Mouse (Mus musculus) heart, embryonic 12.5 days (tissue): ENCODE results near the gene Enpp1. TPM values are rescaled to one million over a fixed set of nuclear protein-coding genes. Genes with fewer than 3 reads are reported as not detected.
"Not testable (repeated sequence)": the region's sequence is repeated elsewhere in the genome, so short reads cannot be mapped to it uniquely, and the experiment has no call there.

ENCODE experiments used
- ATAC-seq: fragments of 200-750 bp; cut with Nextera tagmentation; 2 replicates; pipeline ENCODE4 v1.8.0; 2017; ENCODE audit warnings: moderate TSS enrichment, moderate library complexity; ENCODE audit not compliant: insufficient number of reproducible peaks, low FRiP score
- H3K27ac ChIP-seq: fragments of 300-500 bp; sonication (generic); 2 replicates; pipeline ENCODE4 v1.5.1; 2016; ENCODE audit warnings: mild to moderate bottlenecking, moderate library complexity; ENCODE audit not compliant: poor library complexity, severe bottlenecking
- H3K27me3 ChIP-seq: fragments of 300-500 bp; sonication (generic); replicated peaks from 2 replicates; pipeline ENCODE4 v1.6.1; 2016; ENCODE audit warnings: mild to moderate bottlenecking, moderate library complexity
- H3K36me3 ChIP-seq: fragments of 300-500 bp; sonication (generic); 2 replicates; pipeline ENCODE4 v1.6.1; 2016; ENCODE audit warnings: mild to moderate bottlenecking, moderate library complexity
- H3K4me1 ChIP-seq: fragments of 300-500 bp; sonication (generic); replicated peaks from 2 replicates; pipeline ENCODE4 v1.6.1; 2016; ENCODE audit warnings: mild to moderate bottlenecking
- H3K4me2 ChIP-seq: fragments of 300-500 bp; sonication (generic); 2 replicates; pipeline ENCODE4 v1.6.1; 2016; ENCODE audit warnings: mild to moderate bottlenecking, moderate library complexity
- H3K4me3 ChIP-seq: fragments of 300-500 bp; sonication (generic); 2 replicates; pipeline ENCODE4 v1.5.1; 2016; ENCODE audit warnings: mild to moderate bottlenecking
- H3K9ac ChIP-seq: fragments of 300-500 bp; sonication (generic); 2 replicates; pipeline ENCODE4 v1.6.1; 2016; ENCODE audit warnings: mild to moderate bottlenecking, moderate library complexity
- H3K9me3 ChIP-seq: fragments of 300-500 bp; sonication (generic); replicated peaks from 2 replicates; pipeline ENCODE4 v1.6.1; 2016; ENCODE audit warnings: mild to moderate bottlenecking, moderate library complexity
- WGBS: fragments of 180-500 bp; shearing (Covaris S2); methylation state at CpG from one replicate; pipeline ENCODE4 v1.1.7; 2016; 5-methylcytosine and 5-hydroxymethylcytosine counted together
- polyA plus RNA-seq: library from polyadenylated mRNA; unstranded; fragments of >200 nt; fragmentation: Nextera tagmentation; extraction: Ambion mirVana; gene quantifications from 2 replicates; pipeline ENCODE4 v1.2.1, GENCODE M21; 2016

Gene Enpp1
- polyA plus RNA-seq, 1 experiment from 2014 or later = 8.0 TPM

DNA sequence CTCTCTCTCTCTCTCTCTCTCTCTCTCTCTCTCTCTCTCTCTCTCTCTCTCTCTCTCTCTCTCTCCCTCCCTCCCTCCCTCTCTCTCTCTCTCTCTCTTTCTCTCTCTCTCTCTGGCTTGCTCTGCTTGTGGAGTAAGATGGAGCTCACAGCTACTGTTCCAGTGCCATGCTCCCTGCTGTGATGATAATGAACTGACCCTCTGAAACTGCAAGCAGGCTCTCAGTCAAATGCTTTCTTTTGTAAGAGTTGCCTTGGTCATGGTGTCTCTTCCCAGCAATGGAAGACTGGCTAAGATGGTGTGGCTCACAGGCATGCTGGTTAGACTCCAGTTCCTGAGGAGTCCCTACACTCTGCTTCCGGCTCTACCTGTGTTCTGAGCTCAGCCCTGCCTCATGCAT lies 95.4 kb downstream of the Enpp1 start:
- not testable (repeated sequence) for H3K9ac ChIP-seq, H3K27me3 ChIP-seq, H3K4me1 ChIP-seq, H3K4me2 ChIP-seq, H3K4me3 ChIP-seq, H3K36me3 ChIP-seq, H3K27ac ChIP-seq, ATAC-seq, H3K9me3 ChIP-seq
- 89% methylated on average over 1 of the region's 1 CpGs for whole genome bisulfite sequencing

DNA sequence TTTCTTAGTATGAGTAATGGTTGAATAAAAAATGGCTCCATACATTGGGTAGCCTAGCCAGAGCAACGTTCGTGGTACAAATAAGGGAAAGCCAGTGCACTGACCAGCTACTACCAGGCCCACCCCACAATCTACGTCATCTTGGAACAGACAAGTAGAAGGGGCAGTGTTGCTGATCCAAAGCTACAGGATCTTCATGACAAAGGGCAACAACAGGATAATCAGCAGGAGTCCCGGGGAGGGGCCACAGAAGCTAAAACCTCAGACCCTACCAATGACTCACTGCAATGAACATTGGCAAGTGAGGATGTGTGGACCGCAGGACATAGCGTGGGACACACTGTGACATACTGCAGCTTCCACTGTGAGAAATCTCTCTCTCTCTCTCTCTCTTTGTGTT lies 96.2 kb downstream of the Enpp1 start:
- Histone ChIP-seq H3K9ac (no peak overlapping the region), H3K4me2 (no peak overlapping the region), H3K4me3 (no peak overlapping the region), H3K9me3 (no peaks in the 10 kb centered on the region), H3K27ac (no peak overlapping the region), H3K36me3 (no peaks in the 10 kb centered on the region), H3K27me3 (no peaks in the 10 kb centered on the region), H3K4me1 (no peaks in the 10 kb centered on the region)
- no peak for ATAC-seq
- 79% methylated on average over 6 of the region's 6 CpGs for WGBS

DNA sequence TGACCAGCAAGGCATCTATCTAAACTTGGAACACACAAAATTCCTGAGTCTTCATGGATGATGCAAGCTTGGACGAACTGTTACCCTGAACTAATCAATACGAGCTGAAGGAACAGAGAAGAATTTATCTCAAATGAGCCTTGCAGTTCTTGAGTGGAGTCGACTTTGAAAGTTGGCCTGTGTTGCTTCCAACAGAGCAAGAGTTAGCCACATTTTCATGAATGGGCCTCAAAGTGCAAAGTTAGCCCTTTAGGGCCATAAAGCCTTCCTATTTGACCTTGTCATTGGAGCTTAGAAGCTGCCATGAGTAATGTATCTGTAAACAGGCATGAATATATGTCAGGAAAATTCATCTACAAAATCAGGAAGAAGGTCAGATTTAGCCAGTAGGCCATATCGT lies 97.2 kb downstream of the Enpp1 start:
- H3K36me3 ChIP-seq = no peaks in the 10 kb centered on the region
- H3K4me1 ChIP-seq = peaks cover 7% of the 10 kb centered on the region; the same call in 1 of the 2 replicates
- ATAC-seq = no peak
- WGBS = 81% methylated on average over 4 of the region's 4 CpGs
- no peaks in the 10 kb centered on the region for H3K27me3 ChIP-seq
- H3K9me3 ChIP-seq = no peaks in the 10 kb centered on the region
- no peak overlapping the region for H3K9ac ChIP-seq
- no peak overlapping the region for H3K27ac ChIP-seq
- no peak overlapping the region for H3K4me3 ChIP-seq
- H3K4me2 ChIP-seq = no peak overlapping the region

DNA sequence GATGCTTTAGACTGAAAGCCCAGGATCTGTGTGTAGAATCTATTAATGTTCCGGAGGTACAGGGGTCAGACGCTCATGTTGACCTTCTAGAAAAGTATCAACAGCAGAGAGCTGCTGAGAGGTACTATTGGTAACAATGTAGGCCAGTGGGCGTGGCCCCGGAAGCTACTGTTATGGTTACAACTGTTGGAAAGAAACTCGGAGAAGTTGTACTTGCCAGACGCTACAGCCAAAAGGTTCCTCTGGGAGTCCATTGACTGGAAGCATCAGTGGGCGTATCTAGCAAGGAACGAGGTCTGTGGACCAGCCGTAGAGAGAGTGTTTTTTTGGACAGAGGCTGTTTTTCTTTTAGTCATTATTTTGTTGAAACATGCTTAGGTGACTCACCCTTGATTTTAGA lies 102.2 kb downstream of the Enpp1 start:
- Histone ChIP-seq H3K4me2 (no peak overlapping the region), H3K4me1 (peaks cover 7% of the 10 kb centered on the region; the same call in 1 of the 2 replicates), H3K36me3 (no peaks in the 10 kb centered on the region), H3K9ac (no peak overlapping the region), H3K4me3 (no peak overlapping the region), H3K27me3 (no peaks in the 10 kb centered on the region), H3K9me3 (no peaks in the 10 kb centered on the region), H3K27ac (no peak overlapping the region)
- 83% methylated on average over 9 of the region's 9 CpGs for WGBS
- no peak for ATAC-seq

DNA sequence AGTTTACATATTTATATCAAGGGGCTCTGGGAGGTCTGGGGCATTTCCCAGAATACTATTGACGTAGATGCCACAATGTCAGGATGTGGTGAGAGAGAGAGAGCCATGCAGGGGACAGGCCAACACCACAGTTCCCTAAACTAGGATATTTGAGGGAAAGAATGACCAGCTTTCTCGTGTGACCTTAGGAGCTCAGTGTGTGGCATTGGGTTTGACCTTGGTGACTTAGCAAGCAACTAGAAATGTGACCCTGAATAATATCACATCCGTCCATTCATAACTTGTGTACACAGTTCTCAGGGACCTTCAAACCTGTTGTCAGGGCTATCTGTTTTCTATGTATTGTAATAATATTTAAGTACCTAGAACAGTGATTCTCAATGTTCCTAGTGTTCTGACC lies 102.8 kb downstream of the Enpp1 start:
- no peaks in the 10 kb centered on the region for H3K9me3 ChIP-seq
- H3K27ac ChIP-seq = no peak overlapping the region
- ATAC-seq = no peak
- WGBS = 86% methylated on average over 3 of the region's 3 CpGs
- no peaks in the 10 kb centered on the region for H3K36me3 ChIP-seq
- H3K4me2 ChIP-seq = no peak overlapping the region
- no peak overlapping the region for H3K4me3 ChIP-seq
- H3K4me1 ChIP-seq = peaks cover 7% of the 10 kb centered on the region; the same call in 1 of the 2 replicates
- H3K9ac ChIP-seq = no peak overlapping the region
- H3K27me3 ChIP-seq = no peaks in the 10 kb centered on the region

DNA sequence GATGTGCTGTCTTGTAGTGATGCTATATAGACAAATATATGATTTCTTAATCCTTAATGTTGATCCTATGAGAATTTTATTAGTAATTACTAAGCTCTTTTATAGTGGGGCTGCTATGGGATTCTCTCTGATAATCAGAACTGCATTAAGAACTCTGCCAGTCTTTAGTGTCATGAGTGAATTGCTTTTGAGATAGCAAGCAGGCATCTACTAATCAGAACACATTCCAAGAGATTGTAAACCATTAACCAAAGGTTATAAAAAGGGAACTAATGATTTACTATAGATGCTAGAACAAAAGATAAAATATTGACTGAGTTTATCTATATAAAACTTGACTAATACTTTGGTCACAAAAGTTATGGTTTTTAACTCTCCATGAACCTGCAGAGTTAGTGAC lies 108.2 kb downstream of the Enpp1 start:
- Histone ChIP-seq H3K27ac (no peak overlapping the region), H3K4me2 (no peak overlapping the region), H3K9me3 (no peaks in the 10 kb centered on the region), H3K9ac (no peak overlapping the region), H3K4me1 (no peaks in the 10 kb centered on the region), H3K4me3 (no peak overlapping the region), H3K36me3 (no peaks in the 10 kb centered on the region), H3K27me3 (no peaks in the 10 kb centered on the region)
- no peak for ATAC-seq

DNA sequence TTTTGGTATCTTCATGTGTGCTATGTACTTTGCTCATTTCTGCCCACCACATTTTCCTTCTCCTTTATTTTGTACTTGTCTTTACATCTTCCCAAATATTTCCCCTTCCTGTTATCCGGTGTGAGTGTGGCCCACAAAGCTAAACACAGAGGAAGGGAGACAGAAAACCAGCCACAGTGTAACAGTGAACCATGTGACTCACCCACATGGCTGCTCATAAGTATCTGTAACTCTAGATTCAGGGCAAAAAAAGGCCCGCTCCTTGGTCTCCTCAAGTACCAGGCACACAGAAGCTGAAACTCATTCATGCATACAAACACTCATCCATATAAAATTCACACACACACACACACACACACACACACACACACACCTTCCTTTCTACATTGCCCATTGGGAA lies 108.9 kb downstream of the Enpp1 start:
- Histone ChIP-seq H3K4me1 (0 out of 2 replicates have a peak, but pooled peaks cover 3% of the 10 kb centered on the region), H3K4me2 (no peak overlapping the region), H3K4me3 (no peak overlapping the region), H3K9me3 (no peaks in the 10 kb centered on the region), H3K9ac (no peak overlapping the region), H3K27ac (no peak overlapping the region), H3K36me3 (peaks cover 3% of the 10 kb centered on the region; the same call in 1 of the 2 replicates), H3K27me3 (no peaks in the 10 kb centered on the region)
- ATAC-seq = no peak
- WGBS = 70% methylated on average over 2 of the region's 2 CpGs

DNA sequence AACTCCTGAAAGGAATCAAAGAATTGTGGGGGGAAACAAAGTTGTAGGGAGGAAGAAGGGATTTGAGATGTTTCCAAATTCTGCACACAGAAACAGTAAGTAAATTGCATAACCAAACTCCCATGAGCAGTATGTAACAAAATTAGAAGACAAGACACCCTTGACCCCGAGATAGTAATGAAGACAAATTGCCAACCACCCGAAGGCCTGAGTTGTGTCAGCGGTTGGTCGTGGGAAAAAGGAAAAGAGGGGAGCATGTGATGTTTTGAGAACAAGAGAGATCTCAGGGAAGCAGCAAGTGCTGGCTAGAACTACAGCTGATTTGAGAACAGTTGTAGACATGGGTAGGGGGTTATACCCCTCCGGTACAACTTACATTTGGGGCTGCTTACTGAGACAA lies 112.2 kb downstream of the Enpp1 start:
- no peak overlapping the region for H3K4me3 ChIP-seq
- H3K27ac ChIP-seq = no peak overlapping the region
- peaks cover 19% of the 10 kb centered on the region for H3K4me1 ChIP-seq
- WGBS = 77% methylated on average over 5 of the region's 5 CpGs
- peaks cover 11% of the 10 kb centered on the region; the same call in 1 of the 2 replicates for H3K36me3 ChIP-seq
- H3K27me3 ChIP-seq = no peaks in the 10 kb centered on the region
- H3K9ac ChIP-seq = no peak overlapping the region
- no peak overlapping the region for H3K4me2 ChIP-seq
- ATAC-seq = no peak
- H3K9me3 ChIP-seq = no peaks in the 10 kb centered on the region

DNA sequence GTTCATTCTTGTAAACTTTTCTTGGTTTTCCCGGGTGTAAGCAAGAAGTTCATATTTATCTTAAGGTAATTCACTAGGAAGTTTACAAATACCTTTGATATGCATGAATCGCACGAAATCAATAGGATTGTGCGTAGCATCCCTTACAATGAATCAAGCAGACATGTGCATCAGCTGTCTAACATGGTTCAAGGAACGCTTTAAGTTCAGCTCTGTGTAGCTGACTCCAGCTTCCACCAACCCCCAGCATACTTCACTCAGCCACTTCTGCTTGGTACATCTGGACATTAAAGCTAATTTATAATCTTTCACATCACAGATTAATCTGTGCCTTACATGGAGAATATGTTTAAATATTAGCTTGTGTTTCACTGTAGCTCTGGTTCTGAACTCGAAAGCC lies 113.3 kb downstream of the Enpp1 start:
- Histone ChIP-seq H3K9ac (no peak overlapping the region), H3K4me2 (no peak overlapping the region), H3K36me3 (peaks cover 11% of the 10 kb centered on the region; the same call in 1 of the 2 replicates), H3K27me3 (no peaks in the 10 kb centered on the region), H3K27ac (no peak overlapping the region), H3K9me3 (no peaks in the 10 kb centered on the region), H3K4me3 (no peak overlapping the region), H3K4me1 (peaks cover 29% of the 10 kb centered on the region)
- no peak for ATAC-seq
- WGBS = 85% methylated on average over 6 of the region's 6 CpGs

DNA sequence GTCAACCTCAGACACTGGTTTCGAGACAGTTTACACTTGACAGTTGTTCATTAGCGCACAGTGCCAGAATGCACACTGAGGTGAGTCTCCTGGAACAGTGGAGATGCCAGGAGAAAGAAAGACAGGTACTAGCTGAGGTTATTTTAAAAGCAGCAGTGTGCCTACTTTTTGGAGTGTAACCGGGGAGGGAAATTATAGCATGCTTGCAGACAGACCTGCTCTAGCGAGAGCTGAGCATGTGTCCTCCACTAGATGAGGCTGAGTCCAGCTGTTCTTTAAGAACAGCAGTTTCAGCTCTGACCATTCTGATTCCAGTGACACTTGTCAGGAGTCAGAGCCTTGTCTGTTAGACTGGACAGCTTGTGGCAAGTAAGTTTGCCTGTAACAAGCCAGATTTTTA lies 114.2 kb downstream of the Enpp1 start:
- Histone ChIP-seq H3K9ac (0 out of 2 replicates have a peak overlapping the region, but pooled peaks have one; percentile 36), H3K36me3 (peaks cover 11% of the 10 kb centered on the region; the same call in 1 of the 2 replicates), H3K9me3 (no peaks in the 10 kb centered on the region), H3K4me1 (peaks cover 36% of the 10 kb centered on the region), H3K4me3 (peak overlapping the region; percentile 68), H3K27me3 (no peaks in the 10 kb centered on the region), H3K27ac (peak overlapping the region; percentile 97; the same call in 1 of the 2 replicates), H3K4me2 (peak overlapping the region; percentile 80)
- 74% methylated on average over 4 of the region's 4 CpGs for WGBS
- no peak for ATAC-seq

DNA sequence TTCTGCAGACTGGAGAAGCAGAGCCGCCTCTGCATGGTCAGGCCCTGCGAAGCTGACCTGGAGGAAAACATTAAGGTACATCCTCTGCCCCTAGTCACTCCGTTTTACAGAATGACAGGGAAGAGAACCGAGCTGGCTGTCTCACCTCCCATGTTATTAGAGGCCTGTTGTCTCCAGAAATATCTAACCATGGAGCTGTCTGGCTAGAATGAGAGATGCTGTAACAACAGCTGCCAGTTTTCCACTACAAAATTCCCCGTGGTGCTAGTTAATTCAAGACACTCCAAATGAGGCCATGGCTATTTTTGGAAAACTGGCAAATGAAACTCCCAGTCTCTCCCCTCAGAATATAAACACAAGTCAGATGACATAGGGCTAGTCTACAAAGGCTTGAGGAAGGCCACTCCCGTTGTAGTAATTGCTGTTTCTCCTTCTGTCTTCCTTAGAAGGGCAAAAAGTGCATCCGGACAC lies 115.1 kb downstream of the Enpp1 start:
- peak overlapping the region; percentile 97 for H3K27ac ChIP-seq
- ATAC-seq = no peak
- H3K27me3 ChIP-seq = no peaks in the 10 kb centered on the region
- peak overlapping the region; percentile 95 for H3K9ac ChIP-seq
- H3K4me3 ChIP-seq = peak overlapping the region; percentile 68
- peaks cover 43% of the 10 kb centered on the region for H3K4me1 ChIP-seq
- peaks cover 11% of the 10 kb centered on the region; the same call in 1 of the 2 replicates for H3K36me3 ChIP-seq
- WGBS = 33% methylated on average over 7 of the region's 7 CpGs
- no peaks in the 10 kb centered on the region for H3K9me3 ChIP-seq
- H3K4me2 ChIP-seq = peak overlapping the region; percentile 80
